Mouse (Mus musculus) cerebellum, adult 11-12 months (tissue): ENCODE measurements at regions not wholly inside any gene's neighbourhood (a gene's known extent, or its start where the extent isn't known, plus 50 kb on each side); places are given as distances from the start of the nearest gene placed in this dataset.
"Not testable (repeated sequence)": the region's sequence is repeated elsewhere in the genome, so short reads cannot be mapped to it uniquely, and the experiment has no call there.

Experiments
- DNase-seq: peaks from one replicate; pipeline ENCODE4 v3.0.0; 2022

- DNase-seq, result not testable (repeated sequence)
These were observed 108.5 kb upstream of the Fgf16 start for GRCm38 (mm10) chrX:105655591-105655990.

DNA sequence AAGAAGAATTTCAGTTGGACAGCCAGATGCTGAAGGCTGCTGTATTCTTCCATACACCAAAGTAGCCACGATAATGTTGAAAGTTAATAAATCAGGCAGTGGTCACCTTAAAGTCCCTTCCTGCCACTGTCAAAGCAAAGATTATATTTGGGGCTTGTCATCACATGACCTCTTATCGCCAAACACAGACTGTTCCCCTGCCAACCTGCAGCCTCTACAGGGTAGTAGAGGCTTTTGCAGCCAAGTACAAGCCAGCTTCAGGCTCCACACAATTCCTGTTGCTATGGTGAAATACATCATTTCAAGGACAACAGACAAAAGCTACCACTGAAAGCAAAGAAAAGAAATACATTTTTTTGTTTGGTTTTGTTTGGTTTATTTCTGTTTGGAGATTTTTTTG, 93.5 kb upstream of the Fgf16 start:
- DNase-seq, result no peak

DNA sequence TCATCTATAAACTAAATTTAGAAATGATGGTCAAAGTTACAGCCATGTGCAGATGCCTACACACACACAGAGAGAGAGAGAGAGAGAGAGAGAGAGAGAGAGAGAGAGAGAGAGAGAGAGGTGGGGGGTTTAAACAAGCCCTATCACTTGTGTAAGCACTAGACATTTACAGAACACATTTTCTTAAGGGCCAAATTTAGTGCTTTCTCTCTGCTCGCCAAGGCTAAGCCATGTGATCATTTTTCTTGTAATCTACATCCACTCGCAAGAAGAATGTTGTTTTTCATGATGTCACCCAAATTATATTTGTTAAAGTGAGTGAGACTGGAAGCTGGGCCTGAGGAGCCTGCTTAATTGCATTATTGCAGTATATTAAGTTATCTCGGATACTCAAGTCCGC, 92.8 kb upstream of the Fgf16 start:
- no peak for DNase-seq

- no peak for DNase-seq
These were observed 89.2 kb upstream of the Fgf16 start for GRCm38 (mm10) chrX:105674860-105675259.

DNA sequence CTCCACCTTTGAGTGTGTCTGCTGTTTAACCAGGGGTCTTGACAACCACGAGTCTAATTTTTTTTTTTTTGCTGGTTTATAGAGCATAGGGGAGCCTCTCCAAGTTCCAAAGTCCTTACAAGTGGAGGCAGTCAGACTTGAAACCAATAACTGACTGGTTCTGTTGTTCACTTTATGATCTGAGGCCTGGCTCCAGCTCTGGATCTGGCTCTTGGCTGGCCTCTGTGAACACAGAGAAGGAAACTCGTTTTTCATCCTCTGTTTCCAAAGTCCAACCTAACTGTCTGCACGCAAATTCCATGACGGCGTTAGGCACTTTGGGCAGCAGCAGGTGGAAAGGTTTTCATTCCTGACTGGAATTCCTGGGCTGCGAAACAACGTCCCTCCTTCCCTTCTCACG, 80.4 kb upstream of the Fgf16 start:
- DNase-seq, result no peak

DNA sequence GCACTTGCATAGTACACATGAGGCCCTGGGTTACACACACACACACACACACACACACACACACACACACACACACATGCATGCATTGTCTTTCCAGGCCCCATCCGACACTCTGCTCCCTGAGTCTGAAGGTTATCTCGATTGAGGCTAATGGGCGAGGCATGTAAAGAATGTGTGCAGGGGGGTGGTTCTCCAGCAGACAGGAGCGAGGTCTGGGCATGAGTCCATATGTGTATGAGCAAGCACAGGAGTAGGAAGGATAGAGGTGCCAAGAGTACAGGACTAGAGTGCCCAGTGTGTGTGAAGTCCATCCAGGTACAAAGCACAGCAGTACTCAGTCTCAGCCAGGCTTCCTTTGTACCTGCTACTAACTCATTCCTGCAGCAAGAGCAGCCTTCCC, 79.6 kb upstream of the Fgf16 start:
- DNase-seq, result peak; percentile 2

GRCm38 (mm10) chrX:105710676-105711241, 53.3 kb upstream of the Fgf16 start:
- no peak for DNase-seq
